Mouse (Mus musculus): ENCODE measurements around the gene Snx9. TPM values are rescaled to one million over a fixed set of nuclear protein-coding genes. Genes with fewer than 3 reads are reported as not detected.

Snx9 gene
- polyA plus RNA-seq, 1 experiment from 2014 or later: 91.4 TPM

GRCm38 (mm10) chr17:5870696-5871095 is 29.6 kb downstream of the Snx9 start:
- H3K9me3 ChIP-seq (ENCODE audit: control insufficient read depth): no peaks in the 10 kb centered on the region
- WGBS: 88% methylated on average over 11 of the region's 11 CpGs
- no peak for ATAC-seq
- H3K27ac ChIP-seq (ENCODE audit: low read depth, low read length): no peak overlapping the region
- no peaks in the 10 kb centered on the region for H3K27me3 ChIP-seq (replicated peaks; ENCODE audit: control insufficient read depth, insufficient read depth, low read length)
- no peak overlapping the region for H3K4me2 ChIP-seq (replicated peaks; ENCODE audit: low read depth)
- TF ChIP-seq CTCF (IDR thresholded peaks at IDR 0.05; ENCODE audit: low read depth): no peak
- no peak overlapping the region for H3K4me3 ChIP-seq (ENCODE audit: low read depth, low read length)
- H3K9ac ChIP-seq (ENCODE audit: low read depth, low read length): no peak overlapping the region
- peaks cover 12% of the 10 kb centered on the region; the same call in 1 of the 2 replicates for H3K4me1 ChIP-seq (replicated peaks; ENCODE audit: control insufficient read depth, insufficient read depth, low read length)
- H3K36me3 ChIP-seq (ENCODE audit: control insufficient read depth, insufficient read depth): no peaks in the 10 kb centered on the region

DNA sequence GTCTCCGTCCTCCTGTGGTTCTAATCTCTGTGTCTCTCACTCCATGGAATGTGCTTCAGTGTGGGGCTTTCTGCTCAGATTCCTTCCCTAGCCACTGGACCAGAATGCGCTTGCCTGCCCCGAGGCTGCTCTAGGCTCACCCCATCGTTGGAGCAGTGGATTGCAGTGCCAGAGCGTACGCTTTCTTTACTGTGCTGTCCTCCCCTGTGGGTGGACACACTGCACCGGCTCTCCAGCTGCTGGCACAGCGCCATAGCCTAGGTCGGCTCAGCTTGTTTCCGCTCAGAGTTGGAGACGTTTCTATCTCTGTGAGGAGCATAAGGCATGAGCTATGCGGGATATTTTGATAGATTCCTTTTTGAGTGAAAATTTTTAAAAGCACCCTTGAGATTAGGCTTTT is 31.4 kb downstream of the Snx9 start:
- Histone ChIP-seq H3K27me3 (replicated peaks; ENCODE audit: control insufficient read depth, insufficient read depth, low read length) (no peaks in the 10 kb centered on the region), H3K9me3 (ENCODE audit: control insufficient read depth) (no peaks in the 10 kb centered on the region), H3K9ac (ENCODE audit: low read depth, low read length) (no peak overlapping the region), H3K4me3 (ENCODE audit: low read depth, low read length) (no peak overlapping the region), H3K4me2 (replicated peaks; ENCODE audit: low read depth) (no peak overlapping the region), H3K4me1 (replicated peaks; ENCODE audit: control insufficient read depth, insufficient read depth, low read length) (peaks cover 12% of the 10 kb centered on the region; the same call in 1 of the 2 replicates), H3K27ac (ENCODE audit: low read depth, low read length) (peak overlapping the region; percentile 57; the same call in 1 of the 2 replicates), H3K36me3 (ENCODE audit: control insufficient read depth, insufficient read depth) (no peaks in the 10 kb centered on the region)
- no peak for ATAC-seq
- 32% methylated on average over 12 of the region's 12 CpGs for WGBS
- TF ChIP-seq CTCF (IDR thresholded peaks at IDR 0.05; ENCODE audit: low read depth): no peak

- TF ChIP-seq CTCF (IDR thresholded peaks at IDR 0.05; ENCODE audit: low read depth): no peak
- H3K9me3 ChIP-seq (ENCODE audit: control insufficient read depth): no peaks in the 10 kb centered on the region
- no peak overlapping the region for H3K27ac ChIP-seq (ENCODE audit: low read depth, low read length)
- H3K9ac ChIP-seq (ENCODE audit: low read depth, low read length): no peak overlapping the region
- no peak overlapping the region for H3K4me2 ChIP-seq (replicated peaks; ENCODE audit: low read depth)
- no peak for ATAC-seq
- no peaks in the 10 kb centered on the region for H3K36me3 ChIP-seq (ENCODE audit: control insufficient read depth, insufficient read depth)
- 0 out of 2 replicates have a peak, but pooled peaks cover 4% of the 10 kb centered on the region for H3K4me1 ChIP-seq (replicated peaks; ENCODE audit: control insufficient read depth, insufficient read depth, low read length)
- H3K4me3 ChIP-seq (ENCODE audit: low read depth, low read length): no peak overlapping the region
- 86% methylated on average over 1 of the region's 1 CpGs for WGBS
- H3K27me3 ChIP-seq (replicated peaks; ENCODE audit: control insufficient read depth, insufficient read depth, low read length): no peaks in the 10 kb centered on the region
Observed at GRCm38 (mm10) chr17:5874565-5874964, 33.4 kb downstream of the Snx9 start.

DNA sequence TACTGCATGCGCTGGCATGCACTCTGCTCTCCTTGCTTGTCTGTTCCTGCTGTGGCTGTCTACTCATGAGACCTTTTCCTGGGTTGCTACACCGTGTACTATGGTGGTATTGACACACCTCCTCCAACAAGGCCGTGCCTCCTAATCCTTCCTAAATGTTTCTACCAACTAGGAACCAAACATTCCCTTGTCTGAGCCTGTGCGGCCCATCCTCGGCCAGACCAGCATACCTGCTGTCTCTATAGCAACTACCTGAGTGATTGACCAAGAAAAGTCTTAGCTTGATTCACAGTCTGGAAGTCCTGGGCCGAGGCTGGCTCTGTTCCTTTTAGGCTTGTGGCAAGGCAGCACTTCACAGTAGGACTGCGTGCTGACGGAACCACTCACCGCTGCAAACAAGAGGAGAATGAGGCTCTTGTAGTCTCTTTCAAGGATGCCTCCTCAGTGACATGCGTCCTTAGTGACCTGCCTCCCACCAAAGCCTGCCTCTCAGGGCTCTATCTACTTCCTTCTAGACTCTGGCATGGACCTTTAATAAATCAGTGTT is 36.6 kb downstream of the Snx9 start:
- Histone ChIP-seq H3K4me3 (ENCODE audit: low read depth, low read length) (no peak overlapping the region), H3K36me3 (ENCODE audit: control insufficient read depth, insufficient read depth) (no peaks in the 10 kb centered on the region), H3K27me3 (replicated peaks; ENCODE audit: control insufficient read depth, insufficient read depth, low read length) (no peaks in the 10 kb centered on the region), H3K27ac (ENCODE audit: low read depth, low read length) (no peak overlapping the region), H3K4me2 (replicated peaks; ENCODE audit: low read depth) (no peak overlapping the region), H3K9me3 (ENCODE audit: control insufficient read depth) (no peaks in the 10 kb centered on the region), H3K9ac (ENCODE audit: low read depth, low read length) (no peak overlapping the region), H3K4me1 (replicated peaks; ENCODE audit: control insufficient read depth, insufficient read depth, low read length) (no peaks in the 10 kb centered on the region)
- TF ChIP-seq CTCF (IDR thresholded peaks at IDR 0.05; ENCODE audit: low read depth): no peak
- no peak for ATAC-seq
- WGBS: 79% methylated on average over 10 of the region's 10 CpGs

DNA sequence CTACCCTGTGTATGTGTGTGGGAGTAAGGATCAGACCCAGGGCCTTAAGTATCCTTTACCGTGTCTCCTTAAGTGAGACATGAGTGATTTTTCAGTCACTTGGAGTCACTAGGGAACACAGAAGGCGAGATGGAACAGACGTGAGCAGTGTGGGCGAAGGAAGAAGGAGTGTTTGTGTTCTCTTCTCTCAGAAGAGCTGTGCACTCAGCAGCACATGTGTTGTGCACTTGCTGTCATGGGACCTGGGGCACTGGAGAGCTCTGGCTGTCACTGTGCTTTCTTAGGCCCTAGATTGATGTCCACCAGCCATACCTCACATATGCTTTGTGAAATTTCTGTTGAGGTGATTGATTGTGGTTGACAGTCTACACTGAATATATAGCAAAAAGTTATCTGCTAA is 37.7 kb downstream of the Snx9 start:
- Histone ChIP-seq H3K9ac (ENCODE audit: low read depth, low read length) (no peak overlapping the region), H3K36me3 (ENCODE audit: control insufficient read depth, insufficient read depth) (no peaks in the 10 kb centered on the region), H3K27ac (ENCODE audit: low read depth, low read length) (no peak overlapping the region), H3K4me1 (replicated peaks; ENCODE audit: control insufficient read depth, insufficient read depth, low read length) (no peaks in the 10 kb centered on the region), H3K4me3 (ENCODE audit: low read depth, low read length) (no peak overlapping the region), H3K27me3 (replicated peaks; ENCODE audit: control insufficient read depth, insufficient read depth, low read length) (no peaks in the 10 kb centered on the region), H3K4me2 (replicated peaks; ENCODE audit: low read depth) (no peak overlapping the region), H3K9me3 (ENCODE audit: control insufficient read depth) (no peaks in the 10 kb centered on the region)
- ATAC-seq: no peak
- 78% methylated on average over 4 of the region's 4 CpGs for WGBS
- no peak for TF ChIP-seq CTCF (IDR thresholded peaks at IDR 0.05; ENCODE audit: low read depth)

- Histone ChIP-seq H3K27me3 (replicated peaks; ENCODE audit: control insufficient read depth, insufficient read depth, low read length) (no peaks in the 10 kb centered on the region), H3K4me1 (replicated peaks; ENCODE audit: control insufficient read depth, insufficient read depth, low read length) (no peaks in the 10 kb centered on the region), H3K36me3 (ENCODE audit: control insufficient read depth, insufficient read depth) (0 out of 2 replicates have a peak, but pooled peaks cover 12% of the 10 kb centered on the region), H3K27ac (ENCODE audit: low read depth, low read length) (peak overlapping the region; percentile 7; the same call in 1 of the 2 replicates), H3K4me2 (replicated peaks; ENCODE audit: low read depth) (no peak overlapping the region), H3K9ac (ENCODE audit: low read depth, low read length) (no peak overlapping the region), H3K9me3 (ENCODE audit: control insufficient read depth) (no peaks in the 10 kb centered on the region), H3K4me3 (ENCODE audit: low read depth, low read length) (no peak overlapping the region)
- 0 out of 2 replicates have a peak, but pooled peaks have one; percentile 17 for TF ChIP-seq CTCF (IDR thresholded peaks at IDR 0.05; ENCODE audit: low read depth)
- WGBS: 46% methylated on average over 8 of the region's 8 CpGs
- no peak for ATAC-seq
Observed at GRCm38 (mm10) chr17:5885474-5885873, 44.3 kb downstream of the Snx9 start.

Measured in intestine, postnatal 0 days (tissue).